Mouse (Mus musculus) WW6 (cell line): ENCODE measurements at regions not wholly inside any gene's neighbourhood (a gene's known extent, or its start where the extent isn't known, plus 50 kb on each side); places are given as distances from the start of the nearest gene placed in this dataset.

Experiments
- DNase-seq: peaks from one replicate; pipeline ENCODE4 v3.0.0-alpha.2; 2013; ENCODE audit warnings: low read depth, low spot score

DNA sequence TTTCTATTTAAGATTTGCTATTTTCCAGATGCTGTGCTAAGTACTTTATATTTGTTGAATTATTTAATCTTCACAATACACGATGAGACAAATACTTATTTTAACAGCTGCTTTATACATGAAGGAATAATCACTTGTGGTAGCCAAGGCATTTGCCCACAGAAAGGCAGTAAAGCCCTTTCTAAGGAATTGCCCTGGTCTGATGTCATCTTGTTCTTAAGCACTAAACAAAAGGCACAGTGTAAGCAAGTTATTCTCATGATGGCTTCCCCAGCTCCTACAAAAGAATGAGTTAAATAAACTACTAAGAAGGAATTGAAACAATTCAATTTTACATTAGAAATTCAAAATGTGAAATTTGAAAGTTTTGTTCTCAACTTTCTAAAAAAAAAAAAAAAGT lies 358.8 kb downstream of the Cenpc1 start:
- no peak for DNase-seq

DNA sequence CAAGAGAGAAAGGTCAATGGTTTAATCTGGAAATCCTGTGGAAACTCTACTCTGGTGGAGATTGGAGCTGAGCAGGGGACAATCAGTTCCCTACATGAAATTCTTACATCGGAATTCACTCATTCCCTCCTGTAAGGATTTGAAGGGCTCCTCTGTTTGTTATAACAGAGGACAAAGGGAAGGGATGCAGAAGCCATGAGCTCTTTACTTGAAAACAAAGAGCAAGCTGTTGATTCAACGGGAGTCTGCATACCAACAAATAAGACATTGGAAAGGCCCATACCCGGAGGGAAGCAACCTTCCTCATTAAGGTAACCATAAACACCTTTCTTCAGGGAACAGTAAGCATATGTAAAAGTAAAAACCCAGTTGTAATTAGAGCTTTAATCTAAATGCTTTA lies 359.3 kb downstream of the Cenpc1 start:
- DNase-seq: no peak

DNA sequence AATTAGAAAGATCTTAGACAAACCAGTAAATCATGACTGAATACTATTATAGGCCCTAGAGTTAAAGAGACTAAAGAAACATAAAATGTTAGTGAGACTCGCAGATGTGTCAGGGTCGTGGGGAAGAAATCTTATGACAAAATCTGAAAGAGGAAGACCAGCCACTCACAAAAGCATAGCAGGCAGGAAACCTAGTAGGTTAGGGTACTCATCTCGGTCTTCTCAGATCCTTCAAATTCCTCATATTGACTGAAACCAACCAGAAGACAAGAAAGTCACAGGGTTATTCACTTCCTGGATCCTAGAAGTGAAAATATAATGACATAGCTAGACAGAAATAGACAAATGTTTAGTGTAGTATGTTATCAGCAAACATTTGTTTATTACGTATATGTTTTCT lies 387.5 kb downstream of the Cenpc1 start:
- no peak for DNase-seq

DNA sequence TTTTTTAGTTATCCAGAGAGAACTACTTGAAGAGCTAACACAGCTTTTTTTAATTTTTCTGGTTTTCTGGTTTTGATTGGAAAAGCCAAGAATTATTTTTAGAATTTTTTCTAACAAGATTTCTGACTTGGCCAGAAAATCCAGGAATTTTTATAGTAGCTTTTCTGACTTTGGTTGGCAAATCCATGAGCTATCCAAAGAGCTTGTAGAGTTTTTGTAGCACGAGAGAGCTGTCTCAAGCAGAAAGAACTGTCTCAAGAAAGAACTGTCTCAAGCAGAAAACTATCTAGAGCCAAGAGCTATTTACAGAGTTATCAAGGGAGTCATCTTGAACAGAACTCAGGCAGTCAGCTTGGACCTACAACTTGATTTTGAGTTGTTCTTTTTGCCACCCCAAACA lies 394.3 kb downstream of the Cenpc1 start:
- DNase-seq: no peak

DNA sequence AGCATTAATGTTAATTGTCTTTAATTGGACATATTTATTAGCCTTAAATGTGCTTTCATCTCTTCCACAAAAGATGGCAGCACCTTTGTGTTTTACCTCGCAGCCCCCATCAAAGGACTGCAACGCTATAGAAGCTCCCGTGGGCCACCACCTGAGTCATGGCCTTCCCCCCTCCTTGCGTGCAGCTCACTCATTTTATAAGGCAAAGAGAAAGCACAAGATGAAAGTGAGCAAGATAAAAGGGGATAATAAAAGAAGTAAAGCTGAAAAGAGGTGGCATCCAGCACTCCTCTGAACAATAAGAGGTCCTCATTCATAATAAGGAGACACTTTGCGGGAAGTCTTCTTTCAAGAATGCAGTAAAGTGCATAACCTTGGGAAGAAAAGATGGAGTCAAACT lies 403.9 kb downstream of the Cenpc1 start:
- DNase-seq: no peak

DNA sequence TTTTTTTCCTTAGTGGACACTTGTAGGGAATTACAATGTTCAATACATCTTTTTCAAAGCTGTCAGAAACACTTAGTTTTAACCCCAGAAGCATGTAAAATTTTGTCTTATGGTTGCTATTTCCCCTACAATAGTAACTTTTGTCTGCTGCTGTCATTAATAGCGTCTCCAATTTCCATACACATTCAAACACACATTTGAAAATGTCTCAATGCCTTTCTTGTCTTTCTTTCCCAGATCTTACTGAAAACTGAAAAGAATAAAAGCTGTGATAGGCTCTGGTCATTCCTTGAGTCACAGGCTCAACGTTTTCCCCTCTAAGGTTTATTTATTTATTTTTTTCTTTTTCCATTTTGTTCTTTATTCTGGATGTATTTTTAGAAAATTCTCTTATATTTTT lies 444.3 kb downstream of the Cenpc1 start:
- no peak for DNase-seq

DNA sequence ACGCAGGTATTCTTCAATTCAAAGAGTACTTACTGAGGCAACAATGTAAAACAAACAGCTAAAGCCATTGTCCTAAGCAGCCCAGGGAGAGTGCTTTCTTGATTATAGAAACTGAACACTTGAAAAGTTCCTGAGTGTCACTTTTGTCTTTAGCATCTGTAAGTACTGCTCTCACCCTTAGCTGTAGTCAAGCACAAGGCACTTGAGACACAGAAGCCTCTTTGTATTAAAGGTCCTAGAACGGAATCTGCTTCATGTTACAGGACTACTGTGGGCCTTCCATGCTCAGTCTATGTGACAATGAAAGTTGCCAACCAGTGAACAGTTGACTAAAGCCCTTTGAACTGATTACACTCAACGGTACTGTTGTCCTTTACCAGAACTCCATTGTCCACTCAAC lies 450.6 kb downstream of the Cenpc1 start:
- DNase-seq: no peak

DNA sequence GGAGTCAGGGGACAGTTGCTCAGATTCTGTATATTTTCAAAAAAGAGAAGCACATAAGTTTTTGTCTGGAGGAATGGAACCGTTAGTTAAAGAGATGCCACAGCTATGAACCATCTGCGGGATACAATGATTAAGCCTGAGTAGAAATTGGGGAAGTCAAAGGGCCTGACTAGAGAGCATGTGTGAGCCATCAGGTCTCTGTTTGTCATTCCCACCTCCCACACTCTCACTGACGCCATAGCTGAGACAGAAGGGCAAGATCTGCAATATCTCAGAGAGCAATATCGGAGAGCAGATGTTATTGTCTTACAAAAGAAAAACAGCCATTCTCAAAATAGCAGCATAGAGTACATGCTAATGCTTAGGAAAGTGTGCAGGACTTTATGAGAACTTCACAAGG lies 452.8 kb downstream of the Cenpc1 start:
- DNase-seq: no peak

DNA sequence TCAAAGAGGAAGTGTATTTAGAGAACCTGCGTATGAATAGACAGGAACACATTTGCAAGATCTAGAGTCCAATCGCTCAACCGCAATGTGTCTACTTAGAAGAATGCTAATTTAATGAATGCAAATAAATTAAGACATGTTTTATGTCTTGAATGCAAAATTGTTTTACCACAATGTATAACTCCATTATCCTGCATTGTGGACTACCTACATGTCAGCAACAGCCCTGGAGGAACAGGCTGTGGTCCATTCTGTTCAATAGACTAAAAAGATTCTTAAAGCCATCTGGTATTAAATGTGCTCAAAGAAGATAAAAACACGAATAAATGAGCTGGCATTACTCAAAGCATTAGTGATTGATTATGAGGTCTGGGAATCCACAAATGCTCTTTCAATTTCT lies 456.3 kb downstream of the Cenpc1 start:
- no peak for DNase-seq

DNA sequence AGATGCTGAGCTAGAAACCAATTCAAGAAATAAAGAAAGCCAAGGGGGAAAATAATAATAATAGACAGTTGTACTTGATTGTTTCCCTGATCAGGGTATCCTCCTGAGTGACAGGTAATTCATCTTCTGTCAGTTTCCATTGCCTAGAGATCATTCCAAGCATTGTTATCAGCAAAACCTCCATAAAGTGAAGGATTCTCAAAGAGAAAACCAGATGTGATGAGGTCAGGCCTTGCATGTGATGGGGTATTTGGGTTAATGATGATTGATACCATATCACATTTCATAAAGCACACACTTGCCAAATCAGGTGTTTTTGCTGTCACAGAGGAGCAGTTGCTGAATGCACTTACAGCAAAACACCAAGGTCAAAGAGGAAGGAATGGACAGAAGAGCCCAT lies 467.2 kb downstream of the Cenpc1 start:
- DNase-seq: no peak

DNA sequence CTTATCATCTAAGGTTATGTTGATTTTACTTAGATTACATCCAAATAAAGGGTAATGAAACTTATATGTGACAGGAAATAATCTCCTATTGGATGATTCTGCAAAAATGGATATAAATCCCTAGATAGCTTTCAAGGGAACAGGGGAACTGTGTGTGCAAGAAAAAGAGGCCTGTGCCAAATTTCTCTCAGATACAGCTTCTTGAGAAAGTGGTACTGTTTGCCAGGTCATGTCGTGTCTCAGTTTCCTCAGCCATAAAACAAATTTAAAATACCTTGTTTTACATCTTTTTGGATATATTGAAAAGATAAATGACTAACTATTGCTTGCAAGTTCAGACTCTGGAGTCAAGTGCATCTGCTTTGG lies 470.3 kb downstream of the Cenpc1 start:
- DNase-seq: no peak

DNA sequence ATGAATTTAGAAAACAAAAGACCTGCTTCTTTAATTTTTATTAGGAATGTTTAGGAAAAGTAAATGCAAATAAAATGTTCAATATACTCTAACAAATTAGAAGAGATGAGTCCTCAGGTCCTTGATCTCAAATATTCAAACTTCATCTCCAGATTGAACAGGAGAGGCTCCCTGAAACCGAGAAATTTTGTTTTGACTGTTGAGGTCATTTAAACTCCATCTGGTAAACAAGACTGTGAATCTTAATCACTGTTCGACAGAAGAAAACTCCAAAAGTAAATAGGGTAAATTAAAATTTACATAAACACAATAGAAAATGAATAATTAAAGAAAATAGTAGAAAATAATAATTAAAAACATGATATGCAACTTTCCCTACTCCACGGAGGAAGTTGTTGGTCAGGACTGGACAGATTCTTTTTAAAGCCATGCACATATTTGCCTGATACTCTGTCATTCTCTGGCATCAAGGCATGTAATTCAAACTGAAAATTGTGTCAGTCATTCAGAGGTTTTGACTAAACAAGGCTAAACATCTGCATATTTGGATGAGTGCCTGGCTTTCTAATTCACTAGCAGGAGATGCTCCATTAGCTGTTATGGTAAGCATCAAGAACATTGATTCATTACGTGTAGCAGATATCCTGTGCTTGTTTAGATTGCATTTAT lies 470.8 kb downstream of the Cenpc1 start:
- no peak for DNase-seq

DNA sequence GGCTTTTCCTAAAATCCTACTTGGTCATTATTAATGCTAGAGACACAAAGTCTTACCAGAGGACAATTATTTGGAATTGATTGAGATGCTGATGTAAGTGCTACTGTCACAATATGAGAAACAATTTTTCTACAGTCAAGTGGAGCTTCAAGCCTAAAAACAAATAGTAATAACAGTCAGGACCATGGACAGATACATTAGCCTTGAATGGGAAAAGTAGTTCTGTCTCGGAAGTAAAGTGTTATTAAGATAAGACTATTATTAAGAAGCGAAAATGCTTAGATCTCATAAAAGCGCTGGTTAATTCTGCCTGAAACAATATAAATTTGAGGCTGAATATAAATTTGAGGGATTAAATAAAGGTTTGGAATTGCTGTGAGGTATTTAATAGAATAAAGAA lies 473.1 kb downstream of the Cenpc1 start:
- no peak for DNase-seq

DNA sequence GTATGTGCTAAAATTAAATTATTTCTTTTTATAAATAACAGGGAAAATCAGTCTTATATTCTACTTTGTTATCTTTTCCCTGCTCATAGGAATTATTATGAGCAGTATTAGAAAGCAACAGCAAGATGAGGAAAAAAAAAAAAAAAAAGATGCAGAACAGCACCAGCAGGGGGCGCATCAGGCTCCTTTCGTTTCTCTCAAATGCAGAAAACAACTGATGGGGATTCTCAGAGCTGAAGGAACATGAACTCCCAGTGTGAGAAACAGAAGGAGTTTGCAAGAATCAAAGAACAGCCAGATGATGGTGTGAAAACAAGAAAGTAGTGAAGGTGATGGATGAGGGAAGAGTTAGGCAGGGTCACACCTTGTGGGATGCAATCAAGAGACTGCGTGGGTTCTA lies 478.7 kb downstream of the Cenpc1 start:
- peak; percentile 3 for DNase-seq

DNA sequence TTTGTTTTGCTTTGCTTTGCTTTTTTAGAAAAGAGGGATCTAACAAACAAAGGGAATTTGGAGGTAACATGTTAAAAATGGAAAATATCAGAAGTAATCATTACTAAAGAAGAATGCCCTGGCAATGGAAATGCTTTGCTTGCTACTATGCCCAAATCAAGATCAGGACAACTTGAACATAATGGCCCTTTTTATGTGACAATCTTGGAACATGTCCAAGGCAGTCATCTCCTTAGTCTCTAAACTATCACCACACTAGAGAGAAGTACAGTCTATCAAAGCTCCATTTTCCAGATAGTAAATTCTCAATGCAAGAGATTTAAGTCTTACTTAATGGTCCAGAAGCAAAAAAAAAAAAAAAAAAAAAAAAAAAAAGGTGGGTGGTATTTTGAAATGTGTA lies 492.9 kb downstream of the Cenpc1 start:
- DNase-seq: no peak

DNA sequence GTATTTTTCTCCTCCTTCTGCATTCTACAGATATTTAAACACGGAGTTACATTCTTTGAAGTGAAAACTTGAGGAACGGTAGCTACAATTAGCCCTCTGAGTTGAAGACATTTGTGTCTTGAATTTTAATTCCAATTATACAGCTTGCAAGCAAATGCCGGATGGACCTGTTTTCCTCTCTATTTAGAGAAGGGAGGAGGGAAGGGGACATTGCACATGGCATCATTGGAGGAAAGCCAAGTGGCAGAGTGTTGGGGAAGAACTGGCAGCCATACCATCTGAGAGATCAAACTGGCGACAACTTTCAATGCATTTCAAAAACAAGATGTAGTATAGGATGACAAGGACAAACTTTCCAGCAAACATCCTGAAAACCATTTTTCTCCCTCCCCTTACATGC lies 493.4 kb downstream of the Cenpc1 start:
- no peak for DNase-seq

DNA sequence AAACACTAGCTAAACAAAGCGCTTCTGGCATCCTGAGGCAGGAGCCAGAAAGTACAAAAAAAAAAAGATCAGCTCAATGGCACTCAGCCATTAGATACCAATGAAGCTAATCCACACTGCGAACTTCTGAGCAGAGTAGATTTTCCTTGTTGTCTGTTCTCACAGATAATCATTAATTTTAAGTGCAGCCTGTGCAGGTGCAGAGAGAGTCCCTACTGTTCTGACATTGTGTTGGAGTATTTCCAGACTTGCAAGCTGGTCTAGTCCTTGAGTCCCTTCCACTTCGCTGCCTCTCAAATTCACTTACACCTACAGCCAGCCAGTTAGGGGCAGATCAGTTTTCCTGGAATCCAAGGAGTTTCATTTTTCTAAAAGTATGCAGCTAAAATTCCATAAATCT lies 494.0 kb downstream of the Cenpc1 start:
- DNase-seq: no peak

DNA sequence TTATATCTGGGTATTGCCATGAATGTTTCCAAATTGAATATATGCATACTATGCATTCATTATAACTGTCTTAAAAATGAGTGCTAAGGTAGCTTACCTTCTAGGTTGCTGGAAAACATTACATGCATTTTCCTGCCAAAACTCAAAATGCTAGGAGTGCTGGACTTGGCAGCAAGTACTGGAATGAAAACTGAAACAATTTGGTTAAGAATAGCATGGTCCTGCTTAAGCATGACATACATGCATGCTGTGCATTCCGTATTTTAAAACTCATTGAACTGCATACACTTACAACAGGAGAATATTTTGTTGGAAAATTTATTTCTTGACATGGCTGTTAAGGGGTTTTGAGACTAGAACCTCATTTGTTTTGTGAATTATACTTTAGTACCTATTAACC lies 529.1 kb downstream of the Cenpc1 start:
- DNase-seq: no peak

DNA sequence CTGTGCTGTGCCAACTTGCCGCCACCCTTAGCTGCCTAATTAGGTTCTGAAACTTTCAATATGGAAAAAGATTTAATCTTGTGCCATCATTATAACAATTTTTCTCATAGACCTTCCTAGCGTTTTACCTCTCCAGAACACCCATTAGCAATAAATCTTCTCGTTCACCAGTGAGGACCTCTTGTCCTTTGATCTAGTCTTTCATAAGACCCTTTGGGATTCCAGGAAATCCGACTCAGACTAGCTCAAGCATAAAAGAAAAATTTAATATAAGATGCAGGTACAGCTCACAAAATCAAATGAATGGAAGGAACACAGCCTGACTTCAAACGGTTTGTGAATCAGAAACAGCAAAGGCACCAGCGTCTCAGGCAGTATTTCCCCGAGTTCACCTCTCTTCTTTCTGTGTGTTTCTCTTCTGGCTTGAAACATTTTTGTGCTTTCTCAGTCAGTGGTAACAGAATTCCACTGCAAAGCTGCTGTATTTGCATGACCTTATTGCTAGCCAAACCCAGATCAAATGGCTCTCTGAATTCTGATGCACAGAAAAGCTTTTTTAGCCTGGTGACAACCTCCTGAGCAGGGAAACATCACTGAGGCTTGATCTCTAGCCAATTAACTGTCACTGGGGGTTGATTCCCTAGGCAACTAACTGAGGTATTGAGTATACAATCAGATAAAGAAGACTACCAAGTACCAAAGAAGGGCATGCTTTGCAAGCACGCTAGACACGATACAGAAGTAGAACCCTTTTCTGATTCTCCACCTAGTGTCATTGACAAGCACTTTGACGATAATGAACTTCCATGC lies 539.8 kb downstream of the Cenpc1 start:
- no peak for DNase-seq

DNA sequence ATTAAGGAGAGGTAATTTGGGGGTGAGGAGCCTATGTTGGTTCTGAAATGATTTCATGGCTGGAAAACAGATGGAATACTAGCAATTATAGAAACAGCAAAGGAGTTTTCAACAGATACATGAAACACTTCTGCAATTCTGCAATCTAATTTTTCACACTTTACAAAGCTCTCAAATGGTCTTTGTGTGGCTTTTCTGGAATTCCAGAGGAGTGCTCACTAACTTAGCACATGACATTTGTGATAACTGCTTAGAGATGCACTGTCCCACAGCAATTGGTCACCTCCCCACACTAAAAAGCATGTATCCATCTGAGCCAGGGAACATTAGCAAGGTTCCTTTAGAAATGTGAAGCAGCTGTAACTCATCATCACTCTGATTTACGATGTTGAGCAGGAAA lies 560.1 kb downstream of the Cenpc1 start:
- no peak for DNase-seq

DNA sequence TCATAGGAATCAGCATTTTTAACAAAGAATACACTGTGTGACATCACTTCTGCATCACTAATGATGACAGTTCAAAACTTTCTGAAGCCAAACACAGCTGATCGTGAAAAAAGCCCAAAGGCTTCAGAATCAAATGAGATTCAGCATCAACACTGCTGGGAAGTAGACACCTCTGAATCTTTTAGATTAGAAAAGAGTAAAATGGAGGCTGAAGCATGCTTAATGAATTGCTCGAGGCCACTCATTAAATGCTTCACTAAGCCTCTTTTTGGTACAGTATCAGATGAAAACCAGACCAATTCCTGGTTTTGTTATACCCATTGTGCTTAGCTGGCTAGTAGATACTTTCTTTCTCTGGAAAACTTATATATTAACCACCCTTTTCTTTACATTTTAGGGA lies 568.1 kb downstream of the Cenpc1 start:
- DNase-seq: no peak

DNA sequence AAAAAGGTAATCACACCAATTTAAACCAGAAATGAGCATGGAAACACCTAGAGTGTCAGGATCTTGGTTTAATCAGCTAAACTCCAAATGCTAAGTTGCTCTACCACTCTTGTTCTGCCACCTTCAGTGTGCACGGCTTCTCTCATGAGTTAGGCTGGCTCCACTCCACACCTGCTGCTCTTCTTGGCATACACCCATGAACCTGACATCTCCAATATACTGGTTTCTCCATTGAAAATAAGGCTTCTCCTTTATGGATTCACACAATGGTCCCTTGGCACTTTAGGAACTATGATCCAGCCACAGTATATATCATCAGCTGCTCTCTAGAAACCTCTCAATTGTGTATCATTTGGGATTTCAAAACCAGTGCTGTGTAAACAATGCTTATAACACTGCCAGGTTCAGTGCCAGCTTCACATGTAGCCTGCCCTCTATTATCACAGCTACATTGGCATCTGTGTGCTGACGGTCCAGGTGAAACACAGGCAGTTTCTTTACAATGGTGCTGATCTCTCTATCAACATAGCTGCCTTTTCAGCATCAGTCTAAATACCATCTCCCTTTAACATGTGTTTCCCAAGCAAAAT lies 579.6 kb downstream of the Cenpc1 start:
- DNase-seq: no peak

DNA sequence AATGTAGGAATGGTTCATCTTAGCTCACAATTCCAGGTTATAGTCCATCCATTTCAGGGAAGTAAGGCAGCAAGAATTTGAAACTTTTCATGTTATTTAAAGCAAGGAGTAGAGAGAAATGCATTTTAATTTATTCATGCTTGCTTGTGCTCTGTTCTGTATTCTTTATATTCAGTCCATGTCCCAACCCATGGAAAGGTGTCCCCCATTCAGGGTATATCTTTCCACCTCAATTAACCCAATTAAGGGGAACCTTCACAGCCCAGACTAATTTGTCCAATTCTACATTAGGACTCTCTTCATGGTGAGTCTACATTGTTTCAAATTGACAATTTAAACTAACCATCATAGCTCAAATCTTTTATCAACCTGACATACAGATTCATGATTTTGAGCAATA lies 580.2 kb downstream of the Cenpc1 start:
- DNase-seq: no peak
